Mouse (Mus musculus): Measurements from ENCODE around the gene Gnat1. TPM values are rescaled to one million over a fixed set of nuclear protein-coding genes. Genes with fewer than 3 reads are reported as not detected.

The Gnat1 gene
- polyA plus RNA-seq, 1 experiment from 2014 or later: 2.8 TPM

- H3K27ac ChIP-seq: no peak overlapping the region
- H3K9ac ChIP-seq: no peak overlapping the region
- WGBS: 43% methylated on average over 8 of the region's 8 CpGs
- peaks cover 21% of the 10 kb centered on the region for H3K4me1 ChIP-seq
- H3K27me3 ChIP-seq: peaks cover 14% of the 10 kb centered on the region
- no peak overlapping the region; the same call in 1 of the 2 replicates for H3K4me2 ChIP-seq
- H3K36me3 ChIP-seq: no peaks in the 10 kb centered on the region
- no peak overlapping the region for H3K4me3 ChIP-seq
- ATAC-seq (ENCODE audit: insufficient number of reproducible peaks, low FRiP score, low TSS enrichment, low read depth): no peak
- no peaks in the 10 kb centered on the region for H3K9me3 ChIP-seq
Observed at GRCm38 (mm10) chr9:107668011-107668410, 11.5 kb downstream of the Gnat1 start.

DNA sequence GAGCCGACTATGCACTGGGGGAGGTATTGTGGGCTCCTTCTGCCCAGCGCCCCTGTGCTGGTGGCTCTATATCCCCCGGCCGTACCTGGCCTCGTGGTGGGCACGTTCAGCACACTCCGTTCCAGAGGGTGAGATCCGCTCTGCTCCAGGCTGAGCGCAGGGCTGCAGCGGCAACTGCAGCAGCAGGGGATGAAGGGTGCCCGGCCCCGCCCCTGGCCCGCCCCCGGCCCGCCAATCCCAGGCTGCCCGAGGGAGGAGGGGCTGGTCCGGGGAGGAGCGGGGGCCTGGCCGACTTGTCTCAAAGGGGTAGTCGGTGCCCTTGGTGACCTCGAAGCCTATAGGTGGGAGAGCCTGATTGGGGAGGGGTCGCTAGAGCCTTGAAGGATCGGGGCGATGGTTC lies 12.3 kb downstream of the Gnat1 start:
- H3K36me3 ChIP-seq: no peaks in the 10 kb centered on the region
- peak overlapping the region; percentile 49 for H3K4me3 ChIP-seq
- 0% methylated on average over 24 of the region's 24 CpGs for WGBS
- peak; percentile 88 for ATAC-seq (ENCODE audit: insufficient number of reproducible peaks, low FRiP score, low TSS enrichment, low read depth)
- peak overlapping the region; percentile 92 for H3K4me2 ChIP-seq
- peaks cover 21% of the 10 kb centered on the region for H3K4me1 ChIP-seq
- 0 out of 2 replicates have a peak overlapping the region, but pooled peaks have one; percentile 57 for H3K27ac ChIP-seq
- peaks cover 14% of the 10 kb centered on the region for H3K27me3 ChIP-seq
- H3K9ac ChIP-seq: peak overlapping the region; percentile 37; the same call in 1 of the 2 replicates
- no peaks in the 10 kb centered on the region for H3K9me3 ChIP-seq

DNA sequence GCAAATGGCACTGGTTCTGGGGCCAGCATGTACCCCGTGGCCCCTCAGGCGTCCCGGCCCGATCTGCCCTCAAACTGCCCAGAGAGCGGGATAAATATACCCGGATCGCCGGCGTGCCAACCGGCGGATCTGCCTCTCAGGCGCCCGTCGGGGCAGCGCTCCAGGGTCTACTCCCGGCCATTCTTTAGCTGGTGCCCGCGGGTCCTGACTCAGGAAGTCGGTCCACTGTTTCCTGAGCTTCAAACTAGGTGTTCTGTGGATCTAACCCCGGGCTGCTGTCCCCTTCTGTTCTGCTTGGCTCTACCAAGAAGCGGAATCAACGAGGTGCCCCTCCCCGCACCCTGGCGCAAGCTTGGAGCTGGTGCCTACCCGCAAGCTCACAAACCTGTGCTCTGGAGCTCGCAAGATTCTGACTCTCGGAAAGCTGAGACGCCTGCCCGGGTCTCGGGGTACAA lies 12.7 kb downstream of the Gnat1 start:
- WGBS: under 1% methylated on average over 30 of the region's 30 CpGs
- Histone ChIP-seq H3K27me3 (peaks cover 14% of the 10 kb centered on the region), H3K4me1 (peaks cover 21% of the 10 kb centered on the region), H3K4me3 (peak overlapping the region; percentile 49), H3K9me3 (no peaks in the 10 kb centered on the region), H3K27ac (0 out of 2 replicates have a peak overlapping the region, but pooled peaks have one; percentile 57), H3K9ac (peak overlapping the region; percentile 37; the same call in 1 of the 2 replicates), H3K4me2 (peak overlapping the region; percentile 92), H3K36me3 (no peaks in the 10 kb centered on the region)
- ATAC-seq (ENCODE audit: insufficient number of reproducible peaks, low FRiP score, low TSS enrichment, low read depth): no peak

DNA sequence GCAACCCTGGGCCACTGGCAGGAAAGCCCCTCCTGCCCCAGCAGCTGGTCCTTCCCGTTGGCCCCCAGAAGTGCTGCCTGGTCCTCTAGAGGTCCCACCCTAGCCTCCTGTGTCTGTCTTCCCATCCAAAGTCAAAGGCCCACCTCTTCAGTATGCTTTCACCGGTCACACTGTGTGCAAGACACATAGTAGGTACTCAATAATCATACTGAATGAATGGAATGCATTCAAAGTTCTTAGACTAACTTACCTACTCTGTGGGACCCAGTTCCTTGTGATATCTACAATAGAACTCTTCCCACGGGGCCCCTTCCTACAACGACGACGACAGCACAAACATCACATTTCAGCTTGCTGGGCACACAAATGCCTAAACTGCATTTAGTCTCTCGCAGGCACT lies 14.2 kb downstream of the Gnat1 start:
- Histone ChIP-seq H3K4me3 (no peak overlapping the region), H3K9me3 (no peaks in the 10 kb centered on the region), H3K27me3 (peaks cover 14% of the 10 kb centered on the region), H3K36me3 (no peaks in the 10 kb centered on the region), H3K9ac (no peak overlapping the region), H3K27ac (no peak overlapping the region), H3K4me2 (no peak overlapping the region), H3K4me1 (peaks cover 27% of the 10 kb centered on the region)
- 80% methylated on average over 7 of the region's 7 CpGs for WGBS
- no peak for ATAC-seq (ENCODE audit: insufficient number of reproducible peaks, low FRiP score, low TSS enrichment, low read depth)

GRCm38 (mm10) chr9:107663525-107663924 lies 16.0 kb downstream of the Gnat1 start:
- Histone ChIP-seq H3K36me3 (no peaks in the 10 kb centered on the region), H3K4me2 (no peak overlapping the region), H3K9ac (no peak overlapping the region), H3K4me3 (no peak overlapping the region), H3K9me3 (no peaks in the 10 kb centered on the region), H3K27ac (no peak overlapping the region), H3K27me3 (peaks cover 14% of the 10 kb centered on the region), H3K4me1 (peaks cover 37% of the 10 kb centered on the region)
- ATAC-seq (ENCODE audit: insufficient number of reproducible peaks, low FRiP score, low TSS enrichment, low read depth): no peak
- 71% methylated on average over 9 of the region's 9 CpGs for WGBS

GRCm38 (mm10) chr9:107662342-107662741 lies 17.2 kb downstream of the Gnat1 start:
- no peak overlapping the region for H3K9ac ChIP-seq
- H3K36me3 ChIP-seq: no peaks in the 10 kb centered on the region
- H3K4me3 ChIP-seq: no peak overlapping the region
- no peaks in the 10 kb centered on the region for H3K9me3 ChIP-seq
- H3K27me3 ChIP-seq: peaks cover 14% of the 10 kb centered on the region
- ATAC-seq (ENCODE audit: insufficient number of reproducible peaks, low FRiP score, low TSS enrichment, low read depth): no peak
- H3K27ac ChIP-seq: no peak overlapping the region
- no peak overlapping the region for H3K4me2 ChIP-seq
- 82% methylated on average over 8 of the region's 8 CpGs for WGBS
- H3K4me1 ChIP-seq: peaks cover 28% of the 10 kb centered on the region

- ATAC-seq (ENCODE audit: insufficient number of reproducible peaks, low FRiP score, low TSS enrichment, low read depth): no peak
- H3K4me3 ChIP-seq: no peak overlapping the region
- H3K4me1 ChIP-seq: peaks cover 16% of the 10 kb centered on the region
- H3K27me3 ChIP-seq: peaks cover 4% of the 10 kb centered on the region
- H3K9ac ChIP-seq: no peak overlapping the region
- no peak overlapping the region for H3K27ac ChIP-seq
- H3K9me3 ChIP-seq: no peaks in the 10 kb centered on the region
- H3K36me3 ChIP-seq: no peaks in the 10 kb centered on the region
- 40% methylated on average over 3 of the region's 3 CpGs for WGBS
- no peak overlapping the region for H3K4me2 ChIP-seq
Observed at GRCm38 (mm10) chr9:107660777-107661176, 18.7 kb downstream of the Gnat1 start.

GRCm38 (mm10) chr9:107659961-107660360 lies 19.6 kb downstream of the Gnat1 start:
- no peak overlapping the region for H3K9ac ChIP-seq
- H3K4me1 ChIP-seq: peaks cover 16% of the 10 kb centered on the region
- WGBS: 79% methylated on average over 3 of the region's 3 CpGs
- H3K4me3 ChIP-seq: no peak overlapping the region
- no peak overlapping the region for H3K4me2 ChIP-seq
- H3K36me3 ChIP-seq: no peaks in the 10 kb centered on the region
- peak overlapping the region; percentile 8; the same call in 1 of the 2 replicates for H3K27ac ChIP-seq
- no peaks in the 10 kb centered on the region for H3K27me3 ChIP-seq
- H3K9me3 ChIP-seq: no peaks in the 10 kb centered on the region
- no peak for ATAC-seq (ENCODE audit: insufficient number of reproducible peaks, low FRiP score, low TSS enrichment, low read depth)

DNA sequence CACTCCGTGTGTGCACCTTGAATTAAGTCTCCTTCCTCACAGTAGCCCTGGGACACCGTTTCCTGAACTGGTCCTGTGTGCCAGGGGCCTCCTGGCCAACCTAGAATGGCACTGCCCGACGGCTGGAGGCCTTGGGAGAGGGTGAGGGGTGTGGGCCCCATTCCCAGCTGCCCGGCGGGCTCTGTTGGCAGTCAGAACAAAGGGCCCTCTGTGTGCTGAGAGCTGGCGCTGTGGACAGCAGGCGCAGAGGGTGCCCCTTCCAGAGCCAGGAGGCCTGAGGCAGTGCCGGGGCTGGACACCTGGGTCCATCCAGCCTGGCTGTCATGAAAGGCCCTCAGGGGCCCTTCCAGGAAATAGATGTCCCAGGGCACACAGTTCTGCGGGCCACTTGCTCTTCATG lies 20.0 kb downstream of the Gnat1 start:
- no peak overlapping the region for H3K9ac ChIP-seq
- peak overlapping the region; percentile 8; the same call in 1 of the 2 replicates for H3K27ac ChIP-seq
- no peak overlapping the region for H3K4me3 ChIP-seq
- H3K27me3 ChIP-seq: no peaks in the 10 kb centered on the region
- H3K36me3 ChIP-seq: no peaks in the 10 kb centered on the region
- no peak for ATAC-seq (ENCODE audit: insufficient number of reproducible peaks, low FRiP score, low TSS enrichment, low read depth)
- peaks cover 16% of the 10 kb centered on the region for H3K4me1 ChIP-seq
- no peaks in the 10 kb centered on the region for H3K9me3 ChIP-seq
- no peak overlapping the region for H3K4me2 ChIP-seq
- WGBS: 66% methylated on average over 10 of the region's 10 CpGs

DNA sequence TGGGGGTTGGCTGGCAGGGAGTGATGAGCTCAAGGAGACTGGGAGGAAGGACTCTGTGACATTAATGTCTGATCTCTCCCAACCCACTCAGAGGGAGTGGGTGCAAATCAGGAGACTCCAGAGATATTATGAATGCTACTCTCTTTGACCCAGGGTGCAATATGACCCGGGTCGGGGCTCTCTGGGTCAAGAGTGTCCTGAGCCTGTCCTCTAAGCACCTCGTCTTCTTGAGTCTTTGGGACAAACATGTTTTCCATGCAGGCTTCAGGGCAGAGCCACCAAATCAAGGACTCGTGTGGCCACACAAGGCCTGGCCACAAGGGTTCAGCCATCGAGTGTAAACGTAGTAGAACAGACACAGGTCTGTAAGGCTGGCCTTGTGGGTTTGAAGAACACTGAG lies 21.4 kb downstream of the Gnat1 start:
- no peaks in the 10 kb centered on the region for H3K9me3 ChIP-seq
- H3K4me2 ChIP-seq: no peak overlapping the region
- H3K9ac ChIP-seq: no peak overlapping the region
- H3K27ac ChIP-seq: no peak overlapping the region
- no peaks in the 10 kb centered on the region for H3K36me3 ChIP-seq
- ATAC-seq (ENCODE audit: insufficient number of reproducible peaks, low FRiP score, low TSS enrichment, low read depth): no peak
- H3K4me3 ChIP-seq: no peak overlapping the region
- no peaks in the 10 kb centered on the region for H3K27me3 ChIP-seq
- 80% methylated on average over 6 of the region's 6 CpGs for WGBS
- H3K4me1 ChIP-seq: peaks cover 16% of the 10 kb centered on the region

- Histone ChIP-seq H3K27me3 (no peaks in the 10 kb centered on the region), H3K9ac (no peak overlapping the region), H3K4me3 (no peak overlapping the region), H3K27ac (no peak overlapping the region), H3K9me3 (no peaks in the 10 kb centered on the region), H3K36me3 (no peaks in the 10 kb centered on the region), H3K4me2 (no peak overlapping the region), H3K4me1 (peaks cover 17% of the 10 kb centered on the region)
- ATAC-seq (ENCODE audit: insufficient number of reproducible peaks, low FRiP score, low TSS enrichment, low read depth): no peak
- 84% methylated on average over 5 of the region's 5 CpGs for WGBS
Observed at GRCm38 (mm10) chr9:107657144-107657543, 22.4 kb downstream of the Gnat1 start.

DNA sequence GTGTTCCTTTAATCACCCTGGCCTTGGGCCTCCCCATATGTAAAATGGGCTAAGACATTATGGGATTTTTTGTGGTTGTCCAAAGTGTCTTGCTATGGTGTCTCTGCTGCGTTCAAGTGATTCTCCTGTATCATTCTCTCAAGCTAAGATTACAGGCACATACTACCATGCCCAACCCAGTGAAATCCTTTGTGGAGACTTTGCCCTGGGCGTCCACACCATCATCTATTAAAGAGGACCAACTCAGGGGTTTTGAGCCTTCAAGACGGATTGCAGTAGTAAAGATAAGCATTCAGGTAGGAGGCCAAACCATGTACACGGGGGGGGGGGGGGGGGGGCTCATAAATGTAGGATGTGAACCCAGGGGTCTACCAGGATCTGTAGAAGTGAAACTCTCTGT lies 24.9 kb downstream of the Gnat1 start:
- no peak for ATAC-seq (ENCODE audit: insufficient number of reproducible peaks, low FRiP score, low TSS enrichment, low read depth)
- H3K36me3 ChIP-seq: no peaks in the 10 kb centered on the region
- no peak overlapping the region for H3K27ac ChIP-seq
- no peaks in the 10 kb centered on the region for H3K9me3 ChIP-seq
- no peaks in the 10 kb centered on the region for H3K27me3 ChIP-seq
- WGBS: 71% methylated on average over 4 of the region's 4 CpGs
- H3K4me2 ChIP-seq: no peak overlapping the region
- no peak overlapping the region for H3K4me3 ChIP-seq
- peaks cover 30% of the 10 kb centered on the region for H3K4me1 ChIP-seq
- no peak overlapping the region for H3K9ac ChIP-seq

- peaks cover 25% of the 10 kb centered on the region for H3K4me1 ChIP-seq
- 83% methylated on average over 2 of the region's 2 CpGs for WGBS
- H3K36me3 ChIP-seq: no peaks in the 10 kb centered on the region
Observed at GRCm38 (mm10) chr9:107653474-107653873, 26.0 kb downstream of the Gnat1 start.

More at GRCm38 (mm10) chr9:107653474-107653873, 26.0 kb downstream of the Gnat1 start:
- Histone ChIP-seq H3K9me3 (no peaks in the 10 kb centered on the region), H3K27ac (no peak overlapping the region), H3K27me3 (no peaks in the 10 kb centered on the region), H3K9ac (no peak overlapping the region), H3K4me2 (no peak overlapping the region), H3K4me3 (no peak overlapping the region)
- no peak for ATAC-seq (ENCODE audit: insufficient number of reproducible peaks, low FRiP score, low TSS enrichment, low read depth)
